Mouse (Mus musculus) E14TG2a.4 (cell line): ENCODE measurements around the gene Mosmo.

Experiments
- CTCF ChIP-seq: conservative IDR thresholded peaks from 2 replicates; pipeline ENCODE4 v1.5.1; 2014; ENCODE audit warnings: low read length
- NANOG ChIP-seq: IDR thresholded peaks from 2 replicates; pipeline ENCODE4 v1.6.1; 2014; ENCODE audit warnings: borderline replicate concordance, low read length, mixed read lengths

DNA sequence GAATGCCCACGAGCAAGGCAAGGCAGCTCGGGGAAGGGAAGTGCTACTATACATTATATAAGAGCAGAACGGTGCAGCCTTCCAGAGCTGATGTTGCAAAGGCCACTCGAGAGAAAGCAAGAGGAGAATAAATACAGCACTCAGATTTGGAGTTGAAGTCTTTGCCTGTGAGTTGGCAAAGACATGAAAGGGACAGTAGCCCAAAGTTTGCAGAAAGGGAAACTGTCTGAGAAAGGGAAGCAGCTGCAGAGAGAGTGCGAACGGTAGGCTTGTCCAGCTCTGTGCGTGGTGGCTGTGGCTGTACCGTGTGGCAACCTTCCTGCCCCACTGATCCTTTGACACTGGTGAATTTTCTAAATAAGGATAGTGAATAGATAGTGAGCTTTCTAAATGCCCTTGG is 1.6 kb downstream of the Mosmo start:
- TF ChIP-seq CTCF (no peak), NANOG (no peak)
